Mouse (Mus musculus) adipose tissue, adult 10 weeks (tissue): Measurements from ENCODE around the gene Ubfd1. TPM values are rescaled to one million over a fixed set of nuclear protein-coding genes. Genes with fewer than 3 reads are reported as not detected.

ENCODE experiments used
- polyA plus RNA-seq: library from polyadenylated mRNA; stranded (reverse); fragments of 350-450 nt; fragmentation: Illumina TruSeq; extraction: RNeasy Lipid Tissue Mini Kit (QIAGEN cat#74804); gene quantifications from one replicate; pipeline ENCODE4 v1.2.3, GENCODE M21; 2014; ENCODE audit warnings: low read depth, low replicate concordance

The Ubfd1 gene
- 32.1 TPM for polyA plus RNA-seq

GRCm38 (mm10) chr7:122066945-122067516 lies at the start of gene Ubfd1, which contains the start of gene Ears2:
Gene Ubfd1, plus strand, starts transcription at chr7:122067175.
Gene Ears2, minus strand, starts transcription at chr7:122067263.

DNA sequence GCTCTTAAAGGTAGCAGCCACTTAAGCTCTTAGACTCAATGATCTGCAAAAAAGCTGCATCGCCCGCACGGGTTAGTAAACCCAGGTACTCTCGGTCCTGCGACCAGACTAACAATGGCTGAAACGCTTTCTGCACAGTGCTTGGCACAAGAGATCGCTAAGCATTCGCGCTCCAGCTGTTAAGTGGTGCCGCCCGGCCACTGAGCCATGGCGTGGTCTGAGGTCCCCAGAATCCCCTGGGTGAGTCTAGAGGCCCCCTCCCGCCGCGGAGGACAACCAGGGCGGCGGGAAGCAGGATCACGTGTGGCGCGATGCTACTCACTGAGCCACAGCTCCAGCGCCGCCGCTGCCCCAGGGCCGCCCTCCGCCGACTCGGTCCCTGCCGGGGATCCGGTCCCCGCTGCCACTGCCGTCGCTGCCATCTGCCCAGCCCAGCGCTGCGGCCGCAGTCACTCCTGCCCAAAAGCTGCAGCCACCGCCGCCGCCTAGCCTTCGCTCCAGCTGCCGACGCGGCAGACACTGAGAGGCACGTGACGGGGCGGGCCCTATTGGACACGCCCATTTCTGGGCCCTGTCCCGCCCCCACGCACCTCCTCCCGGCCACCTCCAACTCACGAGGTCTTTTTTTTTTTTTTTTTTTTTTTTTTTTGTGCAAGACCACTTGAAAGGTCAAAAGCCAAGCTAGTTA lies 46.2 kb upstream of the Ubfd1 start, which contains the start of gene Gga2:
Gga2 (minus strand) TSS at position 556 of the 688 bp plus-strand sequence.

DNA sequence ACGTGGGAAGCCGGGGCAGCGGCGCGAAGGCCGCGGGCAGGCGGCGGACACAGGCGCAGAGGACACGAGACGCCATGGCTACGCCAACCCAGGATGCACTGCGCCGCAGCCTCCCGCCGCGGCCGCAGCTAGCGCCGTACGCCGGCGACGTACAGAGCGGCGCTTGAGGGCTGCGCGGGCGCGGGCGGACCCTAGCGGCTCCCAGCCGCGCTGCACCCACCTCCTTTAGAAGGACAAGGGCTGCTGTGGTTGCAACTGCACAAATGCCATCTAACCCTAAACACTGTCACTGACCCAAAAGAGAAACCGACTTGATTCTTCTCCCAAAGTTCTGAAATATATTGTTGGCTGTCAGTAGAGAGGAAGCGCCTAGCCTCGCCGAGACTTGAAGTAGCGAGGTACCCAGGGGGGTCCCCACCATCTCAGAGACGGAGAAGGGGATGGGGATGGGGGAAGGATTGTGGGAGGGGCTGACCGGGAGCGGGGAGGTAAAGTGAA lies 34.8 kb downstream of the Ubfd1 start, which contains the start of gene Ndufab1:
Ndufab1 (minus strand) TSS at position 140 of the 498 bp plus-strand sequence.

Other genes starting within 250 kb of the Ubfd1 start
- gene Scnn1b, start 202.1 kb upstream of the Ubfd1 start, polyA plus RNA-seq = 0.66 TPM
- 24.3 TPM for gene Cog7, start 85.5 kb upstream of the Ubfd1 start, polyA plus RNA-seq
- gene Gga2, start 46.0 kb upstream of the Ubfd1 start, polyA plus RNA-seq = 78.2 TPM
- 10.9 TPM for gene Ears2, start 88 bp downstream of the Ubfd1 start, polyA plus RNA-seq
- gene Ndufab1, start 34.7 kb downstream of the Ubfd1 start, polyA plus RNA-seq = 253 TPM
- gene Palb2, start 65.8 kb downstream of the Ubfd1 start, polyA plus RNA-seq = 2.9 TPM
- gene Dctn5, start 65.9 kb downstream of the Ubfd1 start, polyA plus RNA-seq = 64.8 TPM
- 2.4 TPM for gene Plk1, start 92.3 kb downstream of the Ubfd1 start, polyA plus RNA-seq
- not detected for gene Ern2, start 119.0 kb downstream of the Ubfd1 start, polyA plus RNA-seq
- 16.5 TPM for gene Chp2, start 152.3 kb downstream of the Ubfd1 start, polyA plus RNA-seq
- 11.7 TPM for gene Prkcb, start 221.6 kb downstream of the Ubfd1 start, polyA plus RNA-seq